Mouse (Mus musculus): ENCODE data around the gene Prkcg. TPM values are rescaled to one million over a fixed set of nuclear protein-coding genes. Genes with fewer than 3 reads are reported as not detected.

Prkcg gene
- polyA plus RNA-seq, 1 experiment from 2014 or later = 0.33 TPM

GRCm38 (mm10) chr7:3372376-3372775 lies 83.4 kb downstream of the Prkcg start:
- no peak for ATAC-seq (replicated peaks; ENCODE audit: extremely low read depth, insufficient read depth, low FRiP score)
- Histone ChIP-seq H3K27me3 (ENCODE audit: control insufficient read depth, insufficient read depth, low read length) (peaks cover 7% of the 10 kb centered on the region), H3K36me3 (ENCODE audit: control insufficient read depth, insufficient read depth) (no peaks in the 10 kb centered on the region), H3K4me3 (ENCODE audit: low read length) (no peak overlapping the region), H3K4me1 (ENCODE audit: control insufficient read depth, insufficient read depth, low read length) (0 out of 2 replicates have a peak, but pooled peaks cover 4% of the 10 kb centered on the region), H3K27ac (ENCODE audit: low read length) (no peak overlapping the region), H3K9ac (ENCODE audit: low read length) (no peak overlapping the region), H3K9me3 (replicated peaks; ENCODE audit: control insufficient read depth, low read length) (no peaks in the 10 kb centered on the region), H3K4me2 (ENCODE audit: low read depth, low read length) (no peak overlapping the region)
- 70% methylated on average over 2 of the region's 2 CpGs for WGBS

- Histone ChIP-seq H3K9ac (ENCODE audit: low read length) (no peak overlapping the region), H3K36me3 (ENCODE audit: control insufficient read depth, insufficient read depth) (no peaks in the 10 kb centered on the region), H3K9me3 (replicated peaks; ENCODE audit: control insufficient read depth, low read length) (no peaks in the 10 kb centered on the region), H3K27me3 (ENCODE audit: control insufficient read depth, insufficient read depth, low read length) (no peaks in the 10 kb centered on the region), H3K4me3 (ENCODE audit: low read length) (no peak overlapping the region), H3K27ac (ENCODE audit: low read length) (no peak overlapping the region), H3K4me2 (ENCODE audit: low read depth, low read length) (no peak overlapping the region), H3K4me1 (ENCODE audit: control insufficient read depth, insufficient read depth, low read length) (no peaks in the 10 kb centered on the region)
- WGBS = 81% methylated on average over 8 of the region's 8 CpGs
- ATAC-seq (replicated peaks; ENCODE audit: extremely low read depth, insufficient read depth, low FRiP score) = no peak
Observed at GRCm38 (mm10) chr7:3373754-3374153, 84.8 kb downstream of the Prkcg start.

GRCm38 (mm10) chr7:3376831-3377230 lies 87.9 kb downstream of the Prkcg start:
- Histone ChIP-seq H3K4me1 (ENCODE audit: control insufficient read depth, insufficient read depth, low read length) (no peaks in the 10 kb centered on the region), H3K27ac (ENCODE audit: low read length) (no peak overlapping the region), H3K4me3 (ENCODE audit: low read length) (no peak overlapping the region), H3K36me3 (ENCODE audit: control insufficient read depth, insufficient read depth) (no peaks in the 10 kb centered on the region), H3K4me2 (ENCODE audit: low read depth, low read length) (no peak overlapping the region), H3K27me3 (ENCODE audit: control insufficient read depth, insufficient read depth, low read length) (no peaks in the 10 kb centered on the region), H3K9me3 (replicated peaks; ENCODE audit: control insufficient read depth, low read length) (no peaks in the 10 kb centered on the region), H3K9ac (ENCODE audit: low read length) (no peak overlapping the region)
- no peak for ATAC-seq (replicated peaks; ENCODE audit: extremely low read depth, insufficient read depth, low FRiP score)
- WGBS = 42% methylated on average over 4 of the region's 4 CpGs

Other genes with a start within 250 kb of the Prkcg start
- not detected in 2 replicates for gene AU018091, start 120.0 kb upstream of the Prkcg start, polyA plus RNA-seq (2015; fragmentation: Nextera tagmentation; extraction: Ambion mirVana)
- not detected in 2 replicates for gene Nlrp12, start 39.4 kb upstream of the Prkcg start, polyA plus RNA-seq (2015; fragmentation: Nextera tagmentation; extraction: Ambion mirVana)
- gene Myadm, start 99 bp upstream of the Prkcg start, polyA plus RNA-seq (2015; fragmentation: Nextera tagmentation; extraction: Ambion mirVana) = 220 and 238 TPM in 2 replicates
- 0.16 TPM in 1 of 2 replicates, not detected in the other for gene Cacng7, start 43.8 kb downstream of the Prkcg start, polyA plus RNA-seq (2015; fragmentation: Nextera tagmentation; extraction: Ambion mirVana)
- 0.07 and 0.46 TPM in 2 replicates for gene Cacng8, start 101.5 kb downstream of the Prkcg start, polyA plus RNA-seq (2015; fragmentation: Nextera tagmentation; extraction: Ambion mirVana)
- gene Cacng6, start 135.0 kb downstream of the Prkcg start, polyA plus RNA-seq (2015; fragmentation: Nextera tagmentation; extraction: Ambion mirVana) = 15.5 and 18.9 TPM in 2 replicates
- not detected in 2 replicates for gene Tarm1, start 213.4 kb downstream of the Prkcg start, polyA plus RNA-seq (2015; fragmentation: Nextera tagmentation; extraction: Ambion mirVana)